Mouse (Mus musculus) cortical plate, adult 2 months (tissue): ENCODE measurements at regions not wholly inside any gene's neighbourhood (a gene's known extent, or its start where the extent isn't known, plus 50 kb on each side); places are given as distances from the start of the nearest gene placed in this dataset.

ENCODE experiments used
- CTCF ChIP-seq: fragments of 200-500 bp; IDR thresholded peaks from 2 replicates; pipeline ENCODE4 v1.5.1; 2011; ENCODE audit warnings: mild to moderate bottlenecking, control low read depth, low read length; ENCODE audit not compliant: insufficient read depth; ENCODE audit errors: extremely low read depth
- POLR2A ChIP-seq: fragments of 200-500 bp; IDR thresholded peaks from 2 replicates; pipeline ENCODE4 v1.6.1; 2011; ENCODE audit warnings: mild to moderate bottlenecking, low read length, control low read depth; ENCODE audit not compliant: insufficient read depth; ENCODE audit errors: extremely low read depth

GRCm38 (mm10) chr4:47971861-47972260, 73.1 kb upstream of the Nr4a3 start:
- TF ChIP-seq CTCF (no peak), POLR2A (no peak)
